Mouse (Mus musculus): ENCODE results near the gene Gm11214. TPM values are rescaled to one million over a fixed set of nuclear protein-coding genes. Genes with fewer than 3 reads are reported as not detected.

Gene Gm11214
- polyA plus RNA-seq, 1 experiment from 2014 or later, result not detected

DNA sequence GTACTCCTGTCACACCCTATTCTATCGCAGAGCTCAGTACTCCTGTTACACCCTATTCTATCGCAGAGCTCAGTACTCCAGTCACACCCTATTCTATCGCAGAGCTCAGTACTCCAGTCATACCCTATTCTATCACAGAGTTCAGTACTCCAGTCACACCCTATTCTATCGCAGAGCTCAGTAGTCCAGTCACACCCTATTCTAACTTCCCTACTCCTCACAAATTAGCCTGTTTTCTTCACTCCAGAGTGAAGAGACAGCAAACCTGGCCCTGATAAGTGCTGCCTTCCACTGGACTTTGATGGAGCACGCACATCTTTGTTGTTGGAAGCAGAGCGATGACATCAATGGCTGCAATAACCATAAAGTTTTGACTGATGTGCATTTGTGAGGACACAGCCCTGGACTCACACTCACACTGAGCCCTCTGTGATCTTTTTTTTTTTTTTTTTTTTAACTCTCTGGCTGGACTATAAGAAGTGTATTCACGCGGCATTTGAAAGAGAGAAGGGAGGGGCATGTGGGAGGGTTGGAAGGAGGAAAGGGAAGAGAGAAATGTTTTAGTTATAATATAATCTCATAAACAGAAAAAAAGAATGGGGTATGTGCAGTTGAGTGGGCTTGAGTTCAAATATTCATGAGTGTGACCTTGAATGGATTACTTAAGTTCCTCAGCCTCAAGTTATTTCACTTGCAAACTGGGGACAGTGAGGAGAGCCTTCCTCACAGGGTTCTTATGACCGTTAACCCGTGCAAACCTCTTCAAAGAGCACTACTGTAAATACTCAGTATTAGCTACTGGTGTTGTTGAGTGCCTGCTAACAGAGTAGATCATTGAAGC, 21.5 kb upstream of the Gm11214 start:
- no peak overlapping the region for H3K27ac ChIP-seq (ENCODE audit: low read depth)
- H3K9ac ChIP-seq (replicated peaks), result no peak overlapping the region
- no peaks in the 10 kb centered on the region for H3K36me3 ChIP-seq (replicated peaks; ENCODE audit: insufficient read depth, low read length)
- peaks cover 4% of the 10 kb centered on the region; the same call in 1 of the 2 replicates for H3K27me3 ChIP-seq (ENCODE audit: insufficient read depth, low read length)
- ATAC-seq, result no peak
- TF ChIP-seq EP300 (IDR thresholded peaks at IDR 0.05; ENCODE audit: low read depth), result no peak
- TF ChIP-seq CTCF (IDR thresholded peaks at IDR 0.05; ENCODE audit: low read depth), result no peak
- H3K4me1 ChIP-seq (ENCODE audit: insufficient read depth), result no peaks in the 10 kb centered on the region
- 73% methylated on average over 10 of the region's 10 CpGs for WGBS (ENCODE audit: insufficient replicate concordance)
- no peak overlapping the region for H3K4me2 ChIP-seq (ENCODE audit: low read depth, low read length)
- no peaks in the 10 kb centered on the region for H3K9me3 ChIP-seq (ENCODE audit: low read length)
- no peak for DNase-seq
- H3K4me3 ChIP-seq (ENCODE audit: low read depth, low read length), result no peak overlapping the region

DNA sequence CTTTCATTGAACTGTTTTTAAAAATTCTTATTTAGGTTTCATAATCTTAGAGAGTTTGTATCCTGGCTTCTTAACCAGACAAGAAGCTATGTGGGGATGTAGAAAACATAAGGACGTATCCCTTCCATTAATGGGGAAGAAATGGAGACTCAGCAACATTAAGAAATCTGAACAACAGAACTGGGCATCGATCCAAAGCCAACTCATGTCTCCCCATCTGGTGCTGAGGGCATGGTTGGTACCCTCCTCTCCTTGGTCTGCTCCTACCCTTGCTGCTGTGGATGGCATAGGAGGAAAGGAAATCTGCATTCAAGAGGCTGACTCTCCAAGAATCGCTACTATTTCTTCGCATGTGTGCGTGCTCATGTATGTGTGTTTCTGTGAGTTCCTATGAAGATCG, 20.5 kb upstream of the Gm11214 start:
- ATAC-seq, result no peak
- H3K27ac ChIP-seq (ENCODE audit: low read depth), result no peak overlapping the region
- no peak for TF ChIP-seq CTCF (IDR thresholded peaks at IDR 0.05; ENCODE audit: low read depth)
- no peak for TF ChIP-seq EP300 (IDR thresholded peaks at IDR 0.05; ENCODE audit: low read depth)
- no peak overlapping the region for H3K4me3 ChIP-seq (ENCODE audit: low read depth, low read length)
- H3K4me1 ChIP-seq (ENCODE audit: insufficient read depth), result no peaks in the 10 kb centered on the region
- no peaks in the 10 kb centered on the region for H3K36me3 ChIP-seq (replicated peaks; ENCODE audit: insufficient read depth, low read length)
- 78% methylated on average over 6 of the region's 6 CpGs for WGBS (ENCODE audit: insufficient replicate concordance)
- no peak overlapping the region for H3K4me2 ChIP-seq (ENCODE audit: low read depth, low read length)
- no peak overlapping the region for H3K9ac ChIP-seq (replicated peaks)
- H3K9me3 ChIP-seq (ENCODE audit: low read length), result no peaks in the 10 kb centered on the region
- H3K27me3 ChIP-seq (ENCODE audit: insufficient read depth, low read length), result peaks cover 4% of the 10 kb centered on the region; the same call in 1 of the 2 replicates
- DNase-seq, result no peak

DNA sequence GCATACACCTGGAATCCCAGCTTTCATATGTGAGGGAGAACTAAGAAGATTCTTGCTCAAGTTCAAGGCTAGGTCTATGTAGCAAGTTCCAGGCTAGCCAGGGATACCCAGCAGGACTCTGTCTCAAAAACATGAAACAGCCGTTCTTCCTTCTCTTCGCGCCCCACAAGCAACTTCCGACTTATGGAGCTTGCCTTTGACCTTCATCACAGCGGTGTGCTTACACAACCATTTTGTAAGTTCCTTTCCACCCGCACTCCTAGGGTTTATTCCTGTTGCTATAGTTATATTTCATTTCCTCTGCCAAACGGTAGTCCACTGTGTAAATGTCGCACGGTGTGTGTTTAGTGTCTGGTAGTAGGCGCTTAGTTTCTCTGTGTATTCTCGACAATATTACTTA, 19.9 kb upstream of the Gm11214 start:
- TF ChIP-seq EP300 (IDR thresholded peaks at IDR 0.05; ENCODE audit: low read depth), result no peak
- TF ChIP-seq CTCF (IDR thresholded peaks at IDR 0.05; ENCODE audit: low read depth), result no peak
- Histone ChIP-seq H3K4me1 (ENCODE audit: insufficient read depth) (no peaks in the 10 kb centered on the region), H3K27me3 (ENCODE audit: insufficient read depth, low read length) (peaks cover 4% of the 10 kb centered on the region; the same call in 1 of the 2 replicates), H3K9ac (replicated peaks) (no peak overlapping the region), H3K9me3 (ENCODE audit: low read length) (no peaks in the 10 kb centered on the region), H3K4me3 (ENCODE audit: low read depth, low read length) (no peak overlapping the region), H3K4me2 (ENCODE audit: low read depth, low read length) (no peak overlapping the region), H3K27ac (ENCODE audit: low read depth) (no peak overlapping the region), H3K36me3 (replicated peaks; ENCODE audit: insufficient read depth, low read length) (no peaks in the 10 kb centered on the region)
- DNase-seq (no peak), ATAC-seq (no peak)
- 68% methylated on average over 11 of the region's 11 CpGs for WGBS (ENCODE audit: insufficient replicate concordance)

DNA sequence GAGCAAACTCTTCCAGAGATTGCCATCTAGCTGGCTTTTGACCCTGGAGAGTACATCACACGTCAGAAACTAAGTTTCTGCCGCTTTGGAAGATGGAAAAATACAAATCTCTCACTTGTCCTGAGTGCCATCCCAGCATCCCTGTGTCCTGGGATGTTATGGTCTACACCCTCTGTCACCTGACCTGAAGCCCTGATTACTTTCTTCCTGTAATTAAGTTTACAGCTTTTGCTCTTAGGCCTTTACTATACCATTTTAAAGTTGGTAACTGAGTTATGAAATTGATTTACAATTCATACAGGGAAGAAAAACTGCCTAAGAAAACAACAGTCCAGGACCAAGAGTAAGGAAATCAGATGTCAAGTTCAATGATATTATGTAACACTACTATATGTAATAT, 19.3 kb upstream of the Gm11214 start:
- WGBS (ENCODE audit: insufficient replicate concordance), result 72% methylated on average over 2 of the region's 2 CpGs
- H3K27me3 ChIP-seq (ENCODE audit: insufficient read depth, low read length), result peaks cover 4% of the 10 kb centered on the region; the same call in 1 of the 2 replicates
- DNase-seq (no peak), ATAC-seq (no peak)
- no peaks in the 10 kb centered on the region for H3K4me1 ChIP-seq (ENCODE audit: insufficient read depth)
- H3K36me3 ChIP-seq (replicated peaks; ENCODE audit: insufficient read depth, low read length), result no peaks in the 10 kb centered on the region
- no peak overlapping the region for H3K4me3 ChIP-seq (ENCODE audit: low read depth, low read length)
- TF ChIP-seq CTCF (IDR thresholded peaks at IDR 0.05; ENCODE audit: low read depth), result no peak
- no peak for TF ChIP-seq EP300 (IDR thresholded peaks at IDR 0.05; ENCODE audit: low read depth)
- H3K9me3 ChIP-seq (ENCODE audit: low read length), result no peaks in the 10 kb centered on the region
- no peak overlapping the region for H3K27ac ChIP-seq (ENCODE audit: low read depth)
- no peak overlapping the region for H3K4me2 ChIP-seq (ENCODE audit: low read depth, low read length)
- no peak overlapping the region for H3K9ac ChIP-seq (replicated peaks)

DNA sequence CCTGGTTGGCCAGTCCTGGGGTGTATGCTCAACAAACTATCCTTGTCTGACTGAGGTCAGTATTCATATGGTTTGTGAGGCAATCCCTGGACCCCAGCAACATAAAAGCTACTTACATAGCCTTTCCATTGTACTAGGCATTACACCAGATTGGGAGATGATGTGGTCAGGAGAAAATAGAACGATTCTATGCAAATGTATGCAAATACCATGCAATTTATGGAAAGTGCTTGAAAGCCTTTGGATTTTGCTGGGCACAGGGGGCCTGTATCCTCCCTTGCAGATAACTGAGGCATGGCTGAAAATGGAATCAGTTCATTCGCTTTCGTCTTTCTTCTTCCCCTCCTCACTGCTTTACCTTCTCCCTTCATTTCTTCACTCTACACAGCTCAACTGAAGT, 18.4 kb upstream of the Gm11214 start:
- Histone ChIP-seq H3K4me1 (ENCODE audit: insufficient read depth) (no peaks in the 10 kb centered on the region), H3K9me3 (ENCODE audit: low read length) (no peaks in the 10 kb centered on the region), H3K27ac (ENCODE audit: low read depth) (no peak overlapping the region), H3K9ac (replicated peaks) (no peak overlapping the region), H3K4me3 (ENCODE audit: low read depth, low read length) (no peak overlapping the region), H3K4me2 (ENCODE audit: low read depth, low read length) (no peak overlapping the region), H3K36me3 (replicated peaks; ENCODE audit: insufficient read depth, low read length) (no peaks in the 10 kb centered on the region), H3K27me3 (ENCODE audit: insufficient read depth, low read length) (peaks cover 2% of the 10 kb centered on the region; the same call in 1 of the 2 replicates)
- 77% methylated on average over 3 of the region's 3 CpGs for WGBS (ENCODE audit: insufficient replicate concordance)
- no peak for ATAC-seq
- TF ChIP-seq EP300 (IDR thresholded peaks at IDR 0.05; ENCODE audit: low read depth), result no peak
- TF ChIP-seq CTCF (IDR thresholded peaks at IDR 0.05; ENCODE audit: low read depth), result no peak
- no peak for DNase-seq

DNA sequence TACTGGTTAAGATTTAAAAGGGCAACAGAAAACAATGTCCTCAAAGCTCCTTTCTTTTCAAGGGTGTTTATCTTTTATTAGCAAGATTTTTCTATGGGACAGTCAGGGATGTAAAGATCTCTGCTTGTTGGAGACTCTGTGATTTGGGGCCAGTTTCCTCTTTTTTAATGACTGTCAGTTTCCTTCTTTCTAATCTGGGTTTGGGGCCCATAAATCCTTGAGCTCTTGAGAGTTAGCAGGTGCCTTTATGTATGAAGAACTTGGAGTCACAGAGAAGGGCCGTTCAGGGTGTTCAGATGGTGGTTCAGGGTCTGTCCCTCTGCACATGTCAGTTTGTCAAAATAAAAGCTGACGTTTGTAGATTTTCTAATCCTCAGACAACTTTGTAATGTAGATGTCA, 11.9 kb upstream of the Gm11214 start:
- 38% methylated on average over 2 of the region's 2 CpGs for WGBS (ENCODE audit: insufficient replicate concordance)

More for the DNA sequence above, 11.9 kb upstream of the Gm11214 start:
- Histone ChIP-seq H3K27me3 (ENCODE audit: insufficient read depth, low read length) (no peaks in the 10 kb centered on the region), H3K36me3 (replicated peaks; ENCODE audit: insufficient read depth, low read length) (no peaks in the 10 kb centered on the region), H3K27ac (ENCODE audit: low read depth) (no peak overlapping the region), H3K4me1 (ENCODE audit: insufficient read depth) (no peaks in the 10 kb centered on the region), H3K4me2 (ENCODE audit: low read depth, low read length) (no peak overlapping the region), H3K9me3 (ENCODE audit: low read length) (no peaks in the 10 kb centered on the region), H3K4me3 (ENCODE audit: low read depth, low read length) (no peak overlapping the region), H3K9ac (replicated peaks) (no peak overlapping the region)
- DNase-seq (no peak), ATAC-seq (no peak)
- TF ChIP-seq CTCF (IDR thresholded peaks at IDR 0.05; ENCODE audit: low read depth) (no peak), EP300 (IDR thresholded peaks at IDR 0.05; ENCODE audit: low read depth) (no peak)
